Mouse (Mus musculus) limb, embryonic 14.5 days (tissue): ENCODE results near the gene Srsf10. TPM values are rescaled to one million over a fixed set of nuclear protein-coding genes. Genes with fewer than 3 reads are reported as not detected.

ENCODE experiments used
- ATAC-seq: fragments of 200-750 bp; cut with Nextera tagmentation; 2 replicates; pipeline ENCODE4 v1.8.0; 2017; ENCODE audit warnings: low read depth, moderate number of reproducible peaks, moderate TSS enrichment; ENCODE audit not compliant: low FRiP score
- DNase-seq: peaks from one replicate; pipeline ENCODE4 v3.0.0-alpha.2; 2015; ENCODE audit warnings: low spot score
- H3K27ac ChIP-seq: fragments of 300-500 bp; sonication (generic); replicated peaks from 2 replicates; pipeline ENCODE4 v1.5.1; 2014; ENCODE audit warnings: low read depth, mild to moderate bottlenecking, low read length, moderate library complexity, mixed read lengths
- H3K27me3 ChIP-seq: fragments of 300-500 bp; sonication (generic); 2 replicates; pipeline ENCODE4 v1.6.1; 2014; ENCODE audit warnings: low read length, mixed read lengths; ENCODE audit not compliant: control insufficient read depth, insufficient read depth
- H3K36me3 ChIP-seq: fragments of 300-500 bp; sonication (generic); 2 replicates; pipeline ENCODE4 v1.6.1; 2014; ENCODE audit warnings: mild to moderate bottlenecking, low read length, moderate library complexity, mixed read lengths; ENCODE audit not compliant: control insufficient read depth, insufficient read depth
- H3K4me1 ChIP-seq: fragments of 300-500 bp; sonication (generic); 2 replicates; pipeline ENCODE4 v1.6.1; 2014; ENCODE audit warnings: antibody characterized with exemption, low read length, mixed read lengths; ENCODE audit not compliant: control insufficient read depth, insufficient read depth
- H3K4me2 ChIP-seq: fragments of 300-500 bp; sonication (generic); replicated peaks from 2 replicates; pipeline ENCODE4 v1.6.1; 2014; ENCODE audit warnings: low read depth, mild to moderate bottlenecking, low read length, moderate library complexity; ENCODE audit not compliant: severe bottlenecking
- H3K4me3 ChIP-seq: fragments of 300-500 bp; sonication (generic); replicated peaks from 2 replicates; pipeline ENCODE4 v1.5.1; 2014; ENCODE audit warnings: low read length
- H3K9ac ChIP-seq: fragments of 300-500 bp; sonication (generic); 2 replicates; pipeline ENCODE4 v1.6.1; 2014; ENCODE audit warnings: mild to moderate bottlenecking, low read depth, low read length, moderate library complexity; ENCODE audit not compliant: severe bottlenecking
- H3K9me3 ChIP-seq: fragments of 300-500 bp; sonication (generic); 2 replicates; pipeline ENCODE4 v1.6.1; 2016; ENCODE audit warnings: low read length; ENCODE audit not compliant: control insufficient read depth
- POLR2A ChIP-seq: fragments of 200-500 bp; IDR thresholded peaks from 2 replicates; pipeline ENCODE4 v1.8.0; 2012; ENCODE audit warnings: inconsistent platforms, mild to moderate bottlenecking, moderate library complexity, borderline replicate concordance; ENCODE audit not compliant: insufficient read depth, insufficient read length; ENCODE audit errors: extremely low read depth
- WGBS: fragments of 180-500 bp; shearing (Covaris S2); extraction: QIAGEN DNeasy Blood & Tissue Kit; methylation state at CpG from one replicate; pipeline ENCODE4 v1.1.7; 2014; 5-methylcytosine and 5-hydroxymethylcytosine counted together
- polyA plus RNA-seq, 2 experiments: library from polyadenylated mRNA; depleted of rRNA in 1 of 2; stranded (reverse) in 1 of 2; unstranded in 1 of 2; fragments of >200 nt; fragmentation: Nextera tagmentation in 1 of 2; extraction: Ambion mirVana in 1 of 2; gene quantifications; 2 replicates each; pipeline versions ENCODE4 v1.2.1 to v1.2.3; 2012 to 2014

Srsf10 gene
- polyA plus RNA-seq, 2 experiments = 145 to 258 TPM

DNA sequence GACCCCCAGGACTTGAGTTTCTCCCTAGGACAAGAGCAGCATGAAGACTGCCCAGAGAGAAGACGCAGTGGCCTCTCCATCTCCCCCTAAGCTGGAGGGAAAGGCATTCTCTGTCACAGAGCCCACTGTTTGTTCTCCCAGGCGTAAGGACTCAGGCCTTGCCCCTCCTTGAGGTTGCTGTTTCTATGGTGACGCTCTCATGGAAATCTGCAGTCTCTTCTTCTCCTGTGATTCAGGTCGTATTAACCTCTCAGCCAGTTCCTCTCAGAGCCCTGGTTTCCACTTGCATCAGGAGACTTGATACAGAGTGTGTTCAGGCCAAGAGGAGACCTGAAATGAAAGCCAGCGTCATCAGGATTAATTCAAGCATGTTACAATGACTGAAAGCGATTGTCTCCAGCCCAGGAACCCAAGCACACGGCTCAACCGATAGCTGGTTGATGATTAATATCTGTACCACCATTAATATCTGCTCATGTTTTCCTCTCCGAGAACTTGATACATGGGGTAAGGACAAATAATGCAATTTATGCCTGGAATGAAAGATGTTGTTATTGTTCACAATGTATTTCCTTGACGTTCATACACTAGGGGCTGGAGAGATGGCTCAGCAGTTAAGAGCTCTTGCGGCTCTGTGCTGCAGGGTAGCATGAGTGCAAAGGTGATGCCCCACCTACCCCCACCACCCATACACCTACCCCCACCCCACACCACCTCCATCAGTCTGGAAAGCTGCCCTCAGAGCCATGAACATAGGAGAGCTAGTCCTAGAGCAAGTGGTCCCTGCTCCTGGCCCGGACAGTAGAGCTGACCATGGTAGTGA is 22.0 kb upstream of the Srsf10 start:
- no peak for TF ChIP-seq POLR2A
- Histone ChIP-seq H3K4me1 (peaks cover 28% of the 10 kb centered on the region), H3K4me2 (no peak overlapping the region), H3K27me3 (no peaks in the 10 kb centered on the region), H3K9me3 (no peaks in the 10 kb centered on the region), H3K4me3 (no peak overlapping the region), H3K27ac (no peak overlapping the region; the same call in 1 of the 2 replicates), H3K9ac (no peak overlapping the region), H3K36me3 (no peaks in the 10 kb centered on the region)
- ATAC-seq (no peak), DNase-seq (no peak)
- 75% methylated on average over 12 of the region's 12 CpGs for WGBS

DNA sequence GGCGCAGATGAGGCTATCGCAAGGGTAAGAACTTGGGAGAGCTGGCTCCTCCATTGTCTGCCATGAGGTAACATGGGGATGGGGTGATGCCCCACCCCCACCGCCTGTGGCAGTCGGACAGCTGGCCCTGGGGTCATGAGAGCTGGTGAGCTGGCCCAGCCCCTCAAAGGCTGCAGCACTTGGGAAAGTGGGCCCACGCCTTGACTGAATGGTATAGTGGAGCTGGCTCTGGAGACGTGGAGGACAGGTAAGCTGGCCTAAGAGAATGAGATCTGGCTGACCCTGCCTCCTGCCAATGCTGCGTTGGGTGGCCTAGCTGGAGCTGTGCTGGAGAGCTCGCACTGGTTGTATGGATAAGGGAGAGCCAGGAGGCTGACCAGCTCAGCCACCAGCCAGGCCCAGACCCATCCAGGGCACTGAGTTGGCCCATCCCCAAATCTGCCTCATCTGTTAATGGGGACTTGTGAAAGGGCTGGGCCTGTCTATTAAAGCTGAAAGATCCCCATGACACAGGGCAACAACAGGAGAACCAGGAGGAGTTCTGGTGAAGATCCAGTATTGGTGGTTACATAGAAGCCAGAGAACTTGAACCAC is 21.3 kb upstream of the Srsf10 start:
- Histone ChIP-seq H3K9me3 (no peaks in the 10 kb centered on the region), H3K36me3 (no peaks in the 10 kb centered on the region), H3K4me3 (no peak overlapping the region), H3K4me1 (peaks cover 22% of the 10 kb centered on the region), H3K4me2 (no peak overlapping the region), H3K27me3 (no peaks in the 10 kb centered on the region), H3K27ac (no peak overlapping the region), H3K9ac (no peak overlapping the region)
- ATAC-seq = no peak
- DNase-seq = no peak
- WGBS = 86% methylated on average over 8 of the region's 8 CpGs
- no peak for TF ChIP-seq POLR2A

- WGBS = 83% methylated on average over 3 of the region's 3 CpGs
- ATAC-seq = no peak
These were observed 16.6 kb upstream of the Srsf10 start for GRCm38 (mm10) chr4:135838925-135839292.

GRCm38 (mm10) chr4:135839293-135840011 is 16.1 kb upstream of the Srsf10 start:
- Histone ChIP-seq H3K9me3 (no peaks in the 10 kb centered on the region), H3K4me1 (no peaks in the 10 kb centered on the region), H3K4me3 (no peak overlapping the region), H3K27me3 (no peaks in the 10 kb centered on the region), H3K27ac (no peak overlapping the region), H3K9ac (no peak overlapping the region), H3K36me3 (no peaks in the 10 kb centered on the region), H3K4me2 (no peak overlapping the region)
- DNase-seq = no peak
- no peak for ATAC-seq
- WGBS = 76% methylated on average over 21 of the region's 21 CpGs
- TF ChIP-seq POLR2A = no peak

More at GRCm38 (mm10) chr4:135838925-135839292, 16.6 kb upstream of the Srsf10 start:
- H3K9me3 ChIP-seq = no peaks in the 10 kb centered on the region
- DNase-seq = no peak
- H3K36me3 ChIP-seq = no peaks in the 10 kb centered on the region
- no peak overlapping the region for H3K4me3 ChIP-seq
- no peak overlapping the region for H3K9ac ChIP-seq
- no peak overlapping the region for H3K4me2 ChIP-seq
- no peaks in the 10 kb centered on the region for H3K4me1 ChIP-seq
- H3K27ac ChIP-seq = no peak overlapping the region
- TF ChIP-seq POLR2A = no peak
- no peaks in the 10 kb centered on the region for H3K27me3 ChIP-seq

DNA sequence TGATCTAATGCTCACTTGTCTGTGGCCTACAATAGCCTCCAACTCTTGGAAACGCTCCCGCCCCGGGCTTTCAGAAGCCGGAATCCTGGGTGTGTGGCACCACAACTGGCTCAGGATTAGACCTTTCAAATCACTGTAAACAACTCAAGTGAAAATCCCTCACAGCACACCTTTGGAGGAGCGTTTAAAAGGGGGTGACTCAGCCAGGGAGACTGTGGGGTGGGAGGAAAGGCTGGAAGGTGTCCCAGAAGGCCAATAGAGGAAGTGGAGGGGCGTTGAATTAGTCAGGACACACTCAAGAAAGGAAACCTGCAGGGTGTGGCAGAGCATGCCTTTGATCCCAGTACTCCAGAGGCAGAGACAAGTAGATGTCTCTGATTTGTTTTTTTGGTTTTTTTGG is 11.1 kb upstream of the Srsf10 start:
- Histone ChIP-seq H3K4me3 (no peak overlapping the region), H3K9ac (no peak overlapping the region), H3K27me3 (no peaks in the 10 kb centered on the region), H3K9me3 (no peaks in the 10 kb centered on the region), H3K4me1 (no peaks in the 10 kb centered on the region), H3K4me2 (no peak overlapping the region), H3K27ac (no peak overlapping the region), H3K36me3 (no peaks in the 10 kb centered on the region)
- no peak for ATAC-seq
- no peak for TF ChIP-seq POLR2A
- DNase-seq = no peak
- 82% methylated on average over 6 of the region's 6 CpGs for WGBS
